Mouse (Mus musculus): ENCODE measurements at regions not wholly inside any gene's neighbourhood (a gene's known extent, or its start where the extent isn't known, plus 50 kb on each side); places are given as distances from the start of the nearest gene placed in this dataset.

- TF ChIP-seq CTCF (IDR thresholded peaks at IDR 0.05; ENCODE audit: low read depth) = no peak
- TF ChIP-seq EP300 (IDR thresholded peaks at IDR 0.05; ENCODE audit: low read depth) = no peak
Observed at GRCm38 (mm10) chr9:113458741-113459154, 249.3 kb downstream of the Pdcd6ip start.

All from liver, postnatal 0 days (tissue).